ENCODE assay signal across 7 mouse cellular contexts in genomic region chr11:22799987-22800424, GRCm38 (mm10).
DNase-seq lines count a peak whose midpoint lies in the region; ATAC-seq and TF ChIP-seq lines count a peak whose summit lies in the region.

No protein-coding gene starts in this region.

- H3K27ac ChIP-seq in ES-E14 (ENCODE audit: insufficient read depth, low read depth, low read length, poor library complexity, severe bottlenecking), result peak overlapping the region; percentile 96
- peak overlapping the region; percentile 77 for H3K27ac ChIP-seq in limb, embryonic 12.5 days
- peak overlapping the region; percentile 65 for H3K27ac ChIP-seq in stomach, embryonic 15.5 days

- H3K36me3 ChIP-seq in E14TG2a.4 (ENCODE audit: insufficient read depth, low read length) (peaks cover 5% of the 10 kb centered on the region; the same call in 1 of the 2 replicates), ES-E14 (ENCODE audit: control insufficient read depth, insufficient read depth, low read length, poor library complexity, severe bottlenecking) (no peaks in the 10 kb centered on the region)
- no peaks in the 10 kb centered on the region for H3K36me3 ChIP-seq in limb, embryonic 12.5 days
- no peaks in the 10 kb centered on the region for H3K36me3 ChIP-seq in stomach, embryonic 15.5 days

- DNase-seq in ES-E14 (ENCODE audit: low read depth, low spot score), result peak; percentile 87
- DNase-seq in heart, postnatal 4 days, result peak; percentile 41
- no peak for DNase-seq in right cerebral cortex, adult 2 months (ENCODE audit: low spot score in 2 of 2)
- DNase-seq in cerebellum, postnatal 36 days, result no peak

- in situ Hi-C loops in ES-E14 (cut with MboI; ENCODE audit: low sequenced_read_pairs in 2 of 2, unreplicated experiment in 2 of 2), result no loop called here

- H3K4me3 ChIP-seq in E14TG2a.4 (replicated peaks; ENCODE audit: low read length) (peak overlapping the region; percentile 70), ES-E14 (ENCODE audit: insufficient read depth in 1 of 2, low read depth in 1 of 2, low read length in 2 of 2, poor library complexity in 1 of 2, severe bottlenecking in 1 of 2) (peak overlapping the region; percentile 30 to 45)
- no peak overlapping the region for H3K4me3 ChIP-seq in limb, embryonic 12.5 days (replicated peaks)
- no peak overlapping the region for H3K4me3 ChIP-seq in stomach, embryonic 15.5 days (replicated peaks)

- no peak for TF ChIP-seq CTCF in E14TG2a.4 (conservative IDR thresholded peaks at IDR 0.05; ENCODE audit: low read length)

- H3K4me2 ChIP-seq in limb, embryonic 12.5 days, result peak overlapping the region; percentile 30
- peak overlapping the region; percentile 41 for H3K4me2 ChIP-seq in stomach, embryonic 15.5 days

- H3K9me3 ChIP-seq in E14TG2a.4 (ENCODE audit: low read length) (no peaks in the 10 kb centered on the region), ES-E14 (ENCODE audit: control insufficient read depth, insufficient read depth, low read depth, low read length) (no peaks in the 10 kb centered on the region)
- no peaks in the 10 kb centered on the region for H3K9me3 ChIP-seq in limb, embryonic 12.5 days
- no peaks in the 10 kb centered on the region for H3K9me3 ChIP-seq in stomach, embryonic 15.5 days

- H3K4me1 ChIP-seq in E14TG2a.4 (replicated peaks; ENCODE audit: low read depth, low read length), result peaks cover 38% of the 10 kb centered on the region
- peaks cover 6 to 14% of the 10 kb centered on the region in 2 experiments for H3K4me1 ChIP-seq in ES-E14 (ENCODE audit: control insufficient read depth in 2 of 2, insufficient read depth in 2 of 2, low read length in 2 of 2, poor library complexity in 1 of 2)
- peaks cover 10% of the 10 kb centered on the region for H3K4me1 ChIP-seq in limb, embryonic 12.5 days (replicated peaks)
- peaks cover 9% of the 10 kb centered on the region for H3K4me1 ChIP-seq in stomach, embryonic 15.5 days

- WGBS in limb, embryonic 12.5 days, result 19% methylated on average over 9 of the region's 9 CpGs
- WGBS in stomach, embryonic 15.5 days, result 17% methylated on average over 9 of the region's 9 CpGs

- no peaks in the 10 kb centered on the region for H3K27me3 ChIP-seq in E14TG2a.4 (ENCODE audit: insufficient read depth, low read length)
- no peaks in the 10 kb centered on the region for H3K27me3 ChIP-seq in limb, embryonic 12.5 days
- H3K27me3 ChIP-seq in stomach, embryonic 15.5 days (replicated peaks), result no peaks in the 10 kb centered on the region

- ATAC-seq in limb, embryonic 12.5 days (ENCODE audit: insufficient number of reproducible peaks, insufficient read depth, low FRiP score, low TSS enrichment, low read depth), result peak; percentile 65; the same call in 1 of the 2 replicates
- ATAC-seq in stomach, embryonic 15.5 days (ENCODE audit: insufficient read depth, low FRiP score, low read depth), result peak; percentile 85

- H3K9ac ChIP-seq in ES-E14 (ENCODE audit: insufficient read depth, low read depth, low read length, poor library complexity, severe bottlenecking), result peak overlapping the region; percentile 73
- H3K9ac ChIP-seq in limb, embryonic 12.5 days (replicated peaks), result peak overlapping the region; percentile 37; the same call in 1 of the 2 replicates
- H3K9ac ChIP-seq in stomach, embryonic 15.5 days, result no peak overlapping the region

TF ChIP-seq in ES-E14, 5 proteins besides CTCF, POLR2A, EP300 and RAD21:
- TF ChIP-seq ZNF384 (IDR thresholded peaks at IDR 0.05; ENCODE audit: low read depth, low read length) (no peak), MAFK (IDR thresholded peaks at IDR 0.05; ENCODE audit: insufficient read depth, low read depth, low read length) (no peak), HCFC1 (IDR thresholded peaks at IDR 0.05; ENCODE audit: borderline replicate concordance, insufficient read depth, low read length) (0 out of 2 replicates have a peak, but pooled peaks have one; percentile 15), CHD2 (IDR thresholded peaks at IDR 0.05; ENCODE audit: low read depth, low read length) (no peak), ZC3H11A (IDR thresholded peaks at IDR 0.05; ENCODE audit: borderline replicate concordance, low read depth, low read length) (no peak)

Comparison
In these comparisons a context has a peak if more than half of its experiments do, and no peak if none do; other contexts are left out.
1. H3K4me3 ChIP-seq: peak in E14TG2a.4 (single experiment) and ES-E14 (2 of 2); none in limb, embryonic 12.5 days (single experiment) and stomach, embryonic 15.5 days (single experiment).
2. DNase-seq: peak in ES-E14 (single experiment) and heart, postnatal 4 days (single experiment); none in right cerebral cortex, adult 2 months (0 of 2) and cerebellum, postnatal 36 days (0 of 2).
3. Peak in every context shown above with its lines, with median percentiles within 50 percentile points of each other: H3K27ac ChIP-seq.